Mouse (Mus musculus) brain, embryonic 14.5 days (tissue): ENCODE data around the gene Naip1. TPM values are rescaled to one million over a fixed set of nuclear protein-coding genes. Genes with fewer than 3 reads are reported as not detected.
"Not testable (repeated sequence)": the region's sequence is repeated elsewhere in the genome, so short reads cannot be mapped to it uniquely, and the experiment has no call there.

Experiments used
- DNase-seq: peaks from one replicate; pipeline ENCODE4 v3.0.0-alpha.2; 2011; ENCODE audit warnings: low read depth
- CTCF ChIP-seq: fragments of 200-500 bp; IDR thresholded peaks from 2 replicates; pipeline ENCODE4 v1.5.1; 2012; ENCODE audit warnings: inconsistent platforms, mild to moderate bottlenecking, moderate library complexity, borderline replicate concordance; ENCODE audit not compliant: insufficient read depth, insufficient read length; ENCODE audit errors: extremely low read depth
- POLR2A ChIP-seq: fragments of 200-500 bp; IDR thresholded peaks from 2 replicates; pipeline ENCODE4 v1.6.1; 2012; ENCODE audit warnings: mild to moderate bottlenecking, inconsistent platforms, borderline replicate concordance; ENCODE audit not compliant: poor library complexity, insufficient read depth, insufficient read length, severe bottlenecking; ENCODE audit errors: extremely low read depth
- polyA plus RNA-seq: library from polyadenylated mRNA; depleted of rRNA; stranded (reverse); fragments of >200 nt; gene quantifications from 2 replicates; pipeline ENCODE4 v1.2.3, GENCODE M21; 2012; rRNA removed

Naip1 gene
- polyA plus RNA-seq, 1 experiment, result 0.07 TPM

GRCm38 (mm10) chr13:100438701-100439100, 14.0 kb downstream of the Naip1 start:
- no peak for DNase-seq
- TF ChIP-seq CTCF (no peak), POLR2A (no peak)

- no peak for DNase-seq
- TF ChIP-seq CTCF (no peak), POLR2A (no peak)
Observed at GRCm38 (mm10) chr13:100437322-100437825, 15.3 kb downstream of the Naip1 start.

GRCm38 (mm10) chr13:100436556-100437163, 16.0 kb downstream of the Naip1 start:
- not testable (repeated sequence) for DNase-seq

GRCm38 (mm10) chr13:100419958-100420357, 32.7 kb downstream of the Naip1 start:
- DNase-seq, result not testable (repeated sequence)

GRCm38 (mm10) chr13:100414428-100414827, 38.2 kb downstream of the Naip1 start:
- TF ChIP-seq POLR2A, result no peak
- no peak for TF ChIP-seq CTCF
- DNase-seq, result no peak

GRCm38 (mm10) chr13:100409825-100410224, 42.8 kb downstream of the Naip1 start:
- DNase-seq, result no peak
- TF ChIP-seq POLR2A, result no peak
- no peak for TF ChIP-seq CTCF

GRCm38 (mm10) chr13:100409181-100409580, 43.5 kb downstream of the Naip1 start:
- DNase-seq, result no peak
- TF ChIP-seq CTCF (no peak), POLR2A (no peak)

GRCm38 (mm10) chr13:100408242-100408641, 44.4 kb downstream of the Naip1 start:
- no peak for TF ChIP-seq POLR2A
- no peak for TF ChIP-seq CTCF
- DNase-seq, result no peak

GRCm38 (mm10) chr13:100402930-100403637, 49.6 kb downstream of the Naip1 start:
- not testable (repeated sequence) for DNase-seq

- peak; percentile 51 for DNase-seq
- TF ChIP-seq CTCF, result peak; percentile 35; the same call in 1 of the 2 replicates
Observed at GRCm38 (mm10) chr13:100391021-100391420, 61.6 kb downstream of the Naip1 start.

- no peak for DNase-seq
- no peak for TF ChIP-seq POLR2A
- TF ChIP-seq CTCF, result no peak
Observed at GRCm38 (mm10) chr13:100370536-100370935, 82.1 kb downstream of the Naip1 start.

Other genes starting within 250 kb of the Naip1 start
- gene Naip5, start 206.5 kb downstream of the Naip1 start, polyA plus RNA-seq, result 0.24 and 0.33 TPM in 2 replicates
- gene Naip6, start 135.2 kb downstream of the Naip1 start, polyA plus RNA-seq, result 0.13 and 0.16 TPM in 2 replicates
- 61.3 and 80.8 TPM in 2 replicates for gene Gtf2h2, start 39.7 kb upstream of the Naip1 start, polyA plus RNA-seq
- 2.3 and 4.1 TPM in 2 replicates for gene Ocln, start 99.8 kb upstream of the Naip1 start, polyA plus RNA-seq
- 1.7 and 2.3 TPM in 2 replicates for gene Marveld2, start 164.1 kb upstream of the Naip1 start, polyA plus RNA-seq
- gene Ak6, start 198.1 kb upstream of the Naip1 start, polyA plus RNA-seq, result 211 and 231 TPM in 2 replicates
- 15.7 and 16.7 TPM in 2 replicates for gene Rad17, start 198.2 kb upstream of the Naip1 start, polyA plus RNA-seq
- 22.4 and 26.8 TPM in 2 replicates for gene Taf9, start 198.7 kb upstream of the Naip1 start, polyA plus RNA-seq
- 0.81 and 1.4 TPM in 2 replicates for gene Ccdc125, start 216.8 kb upstream of the Naip1 start, polyA plus RNA-seq